ENCODE assay signal across 23 mouse cellular contexts in the genomic region with DNA sequence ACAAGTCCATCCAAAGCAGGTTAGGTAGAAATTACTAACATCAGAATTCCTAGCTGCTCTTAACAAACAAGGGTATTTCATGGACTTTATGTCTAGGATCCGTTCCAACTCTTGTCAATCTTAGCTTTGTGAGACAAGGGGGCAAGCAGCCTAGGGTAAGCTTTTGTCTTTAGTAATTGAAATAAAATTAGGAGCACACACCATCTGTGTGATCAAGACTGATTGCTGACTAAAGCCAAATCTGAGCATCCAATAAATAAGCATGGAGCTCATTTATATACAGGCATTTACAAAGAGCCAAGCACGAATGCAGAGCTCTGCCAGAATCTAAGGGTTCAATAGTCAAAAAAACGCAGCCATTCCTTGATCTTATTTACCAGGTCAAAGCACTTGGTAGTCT.
DNase-seq lines count a peak whose midpoint lies in the region; ATAC-seq and TF ChIP-seq lines count a peak whose summit lies in the region.
"Had no signal": no experiment of that assay in that cellular context is flagged by ENCODE, and none has a peak within 500 bp of the region (broad histone marks: within the 10 kb centered on the region; RNA-seq: fewer than 3 reads in every experiment).

No protein-coding gene starts in this region.

- ATAC-seq in forebrain, embryonic 13.5 days = peak; percentile 89
- ATAC-seq in forebrain, embryonic 12.5 days (ENCODE audit: low FRiP score) = no peak
- ATAC-seq in hindbrain, embryonic 14.5 days (ENCODE audit: low FRiP score) = peak; percentile 27; the same call in 1 of the 2 replicates
- ATAC-seq in hindbrain, embryonic 12.5 days (ENCODE audit: low FRiP score) = no peak
- ATAC-seq in hindbrain, embryonic 16.5 days = 0 out of 2 replicates have a peak, but pooled peaks have one; percentile 18
- ATAC-seq: CD4-positive, CD25-positive, alpha-beta regulatory T cell, adult 4 months; intestine, embryonic 15.5 days had no signal

- H3K4me2 ChIP-seq in forebrain, embryonic 13.5 days = no peak overlapping the region
- H3K4me2 ChIP-seq in forebrain, embryonic 12.5 days = no peak overlapping the region
- no peak overlapping the region for H3K4me2 ChIP-seq in hindbrain, embryonic 14.5 days (replicated peaks)
- H3K4me2 ChIP-seq in hindbrain, embryonic 12.5 days (replicated peaks) = no peak overlapping the region
- H3K4me2 ChIP-seq in hindbrain, embryonic 16.5 days (ENCODE audit: low read length) = no peak overlapping the region
- H3K4me2 ChIP-seq: embryonic facial prominence, embryonic 13.5 days; heart, embryonic 11.5 days; heart, embryonic 15.5 days; intestine, embryonic 15.5 days had no signal

- H3K9me3 ChIP-seq in forebrain, embryonic 13.5 days (replicated peaks) = no peaks in the 10 kb centered on the region
- H3K9me3 ChIP-seq in forebrain, embryonic 12.5 days = no peaks in the 10 kb centered on the region
- no peaks in the 10 kb centered on the region for H3K9me3 ChIP-seq in hindbrain, embryonic 14.5 days (ENCODE audit: control insufficient read depth, low read length)
- H3K9me3 ChIP-seq in hindbrain, embryonic 12.5 days (replicated peaks) = no peaks in the 10 kb centered on the region
- no peaks in the 10 kb centered on the region for H3K9me3 ChIP-seq in hindbrain, embryonic 16.5 days (ENCODE audit: control insufficient read depth, low read length)
- H3K9me3 ChIP-seq: embryonic facial prominence, embryonic 13.5 days; heart, embryonic 15.5 days; intestine, embryonic 15.5 days had no signal

- no peaks in the 10 kb centered on the region for H3K27me3 ChIP-seq in forebrain, embryonic 13.5 days
- H3K27me3 ChIP-seq in forebrain, embryonic 12.5 days = no peaks in the 10 kb centered on the region
- H3K27me3 ChIP-seq in hindbrain, embryonic 14.5 days (ENCODE audit: control insufficient read depth, insufficient read depth, low read length) = no peaks in the 10 kb centered on the region
- no peaks in the 10 kb centered on the region for H3K27me3 ChIP-seq in hindbrain, embryonic 12.5 days
- no peaks in the 10 kb centered on the region for H3K27me3 ChIP-seq in hindbrain, embryonic 16.5 days (replicated peaks; ENCODE audit: control insufficient read depth, insufficient read depth, low read length)
- H3K27me3 ChIP-seq: embryonic facial prominence, embryonic 13.5 days; heart, embryonic 15.5 days; intestine, embryonic 15.5 days had no signal

- H3K27ac ChIP-seq in forebrain, embryonic 13.5 days = peak overlapping the region; percentile 35; the same call in 1 of the 2 replicates
- H3K27ac ChIP-seq in forebrain, embryonic 12.5 days = no peak overlapping the region
- no peak overlapping the region for H3K27ac ChIP-seq in hindbrain, embryonic 14.5 days
- H3K27ac ChIP-seq in hindbrain, embryonic 12.5 days = no peak overlapping the region
- no peak overlapping the region for H3K27ac ChIP-seq in hindbrain, embryonic 16.5 days (ENCODE audit: low read depth, low read length)
- H3K27ac ChIP-seq: embryonic facial prominence, embryonic 13.5 days; heart, adult 2 months; heart, embryonic 15.5 days; intestine, embryonic 15.5 days had no signal

- peaks cover 7% of the 10 kb centered on the region for H3K36me3 ChIP-seq in forebrain, embryonic 13.5 days (ENCODE audit: poor library complexity, severe bottlenecking)
- H3K36me3 ChIP-seq in forebrain, embryonic 12.5 days (replicated peaks) = no peaks in the 10 kb centered on the region; the same call in 1 of the 2 replicates
- no peaks in the 10 kb centered on the region for H3K36me3 ChIP-seq in hindbrain, embryonic 14.5 days (replicated peaks; ENCODE audit: control insufficient read depth, insufficient read depth)
- no peaks in the 10 kb centered on the region for H3K36me3 ChIP-seq in hindbrain, embryonic 12.5 days
- H3K36me3 ChIP-seq in hindbrain, embryonic 16.5 days (ENCODE audit: control insufficient read depth, insufficient read depth, low read length) = no peaks in the 10 kb centered on the region
- H3K36me3 ChIP-seq: embryonic facial prominence, embryonic 13.5 days; G1E; heart, embryonic 15.5 days; intestine, embryonic 15.5 days had no signal

- DNase-seq in hindbrain, embryonic 14.5 days (ENCODE audit: low spot score) = no peak
- peak; percentile 89 for DNase-seq in brain, embryonic 14.5 days (ENCODE audit: low read depth)
- no peak for DNase-seq in ovary, adult 18-20 months (ENCODE audit: low spot score)
- DNase-seq: adrenal gland, adult 8-10 months; adrenal gland, postnatal 36 days; B cell, adult 2 months; cerebellum, adult 11-12 months; cerebellum, adult 9-10 months; cerebellum, postnatal 25 days; gastrocnemius, postnatal 10 days; heart, adult 2 months; heart, postnatal 14 days; kidney, adult 18-20 months had no signal

- TF ChIP-seq CTCF in brain, embryonic 14.5 days (IDR thresholded peaks at IDR 0.05; ENCODE audit: borderline replicate concordance, extremely low read depth, insufficient read depth, insufficient read length) = no peak

- H3K9ac ChIP-seq in forebrain, embryonic 13.5 days = no peak overlapping the region
- no peak overlapping the region for H3K9ac ChIP-seq in forebrain, embryonic 12.5 days
- H3K9ac ChIP-seq in hindbrain, embryonic 14.5 days = no peak overlapping the region
- H3K9ac ChIP-seq in hindbrain, embryonic 12.5 days = no peak overlapping the region
- no peak overlapping the region for H3K9ac ChIP-seq in hindbrain, embryonic 16.5 days (ENCODE audit: low read depth, low read length)
- H3K9ac ChIP-seq: embryonic facial prominence, embryonic 13.5 days; heart, embryonic 15.5 days; intestine, embryonic 15.5 days had no signal

- H3K4me1 ChIP-seq in forebrain, embryonic 13.5 days = peaks cover 23% of the 10 kb centered on the region
- H3K4me1 ChIP-seq in forebrain, embryonic 12.5 days = no peaks in the 10 kb centered on the region
- peaks cover 10% of the 10 kb centered on the region for H3K4me1 ChIP-seq in hindbrain, embryonic 14.5 days (replicated peaks; ENCODE audit: control insufficient read depth, insufficient read depth, low read length)
- H3K4me1 ChIP-seq in hindbrain, embryonic 12.5 days = no peaks in the 10 kb centered on the region
- no peaks in the 10 kb centered on the region for H3K4me1 ChIP-seq in hindbrain, embryonic 16.5 days (ENCODE audit: control insufficient read depth, insufficient read depth, low read depth, low read length)
- H3K4me1 ChIP-seq: embryonic facial prominence, embryonic 13.5 days; heart, embryonic 15.5 days; intestine, embryonic 15.5 days had no signal

- TF ChIP-seq POLR2A in brain, embryonic 14.5 days (IDR thresholded peaks at IDR 0.05; ENCODE audit: borderline replicate concordance, extremely low read depth, insufficient read depth, insufficient read length, poor library complexity, severe bottlenecking) = no peak

- no peak overlapping the region for H3K4me3 ChIP-seq in forebrain, embryonic 13.5 days
- H3K4me3 ChIP-seq in forebrain, embryonic 12.5 days (replicated peaks) = no peak overlapping the region
- no peak overlapping the region for H3K4me3 ChIP-seq in hindbrain, embryonic 14.5 days (replicated peaks; ENCODE audit: low read length)
- no peak overlapping the region for H3K4me3 ChIP-seq in hindbrain, embryonic 12.5 days
- no peak overlapping the region for H3K4me3 ChIP-seq in hindbrain, embryonic 16.5 days (ENCODE audit: low read length)
- H3K4me3 ChIP-seq: embryonic facial prominence, embryonic 13.5 days; heart, adult 2 months; heart, embryonic 15.5 days; intestine, embryonic 15.5 days had no signal

- WGBS in forebrain, embryonic 13.5 days = 23% methylated on average over 3 of the region's 3 CpGs
- WGBS in forebrain, embryonic 12.5 days = 44% methylated on average over 3 of the region's 3 CpGs
- 33% methylated on average over 3 of the region's 3 CpGs for WGBS in hindbrain, embryonic 14.5 days
- 61% methylated on average over 3 of the region's 3 CpGs for WGBS in hindbrain, embryonic 12.5 days
- WGBS in hindbrain, embryonic 16.5 days = 29% methylated on average over 3 of the region's 3 CpGs

Comparison
In these comparisons a context has a peak if more than half of its experiments do, and no peak if none do; other contexts are left out.
1. ATAC-seq: peak in forebrain, embryonic 13.5 days (single experiment), hindbrain, embryonic 14.5 days (single experiment) and hindbrain, embryonic 16.5 days (single experiment); none in forebrain, embryonic 12.5 days (single experiment) and hindbrain, embryonic 12.5 days (single experiment).